Mouse (Mus musculus): ENCODE results near the gene Hist1h4b. TPM values are rescaled to one million over a fixed set of nuclear protein-coding genes. Genes with fewer than 3 reads are reported as not detected.
"Not testable (repeated sequence)": the region's sequence is repeated elsewhere in the genome, so short reads cannot be mapped to it uniquely, and the experiment has no call there.

Gene Hist1h4b
- total RNA-seq, 2 experiments from 2014 or later: 13.3 to 23.6 TPM

- intact Hi-C loops (cut with DNase I): loop anchor here (10.0 kb wide), 1 partner anchor 54 kb away; the partner anchor contains the start of genes Hist1h2ac and Hist1h2bc
- DNase-seq (ENCODE audit: low spot score): peak; percentile 93
Observed at GRCm38 (mm10) chr13:23739069-23739921, 17.5 kb upstream of the Hist1h4b start.

- intact Hi-C loops (cut with DNase I): loop anchor here (5.0 to 10.0 kb wide), 3 partner anchors 55 to 208 kb away; partner anchors contain the start of genes Hist1h1e, Hist1h2ac, Hist1h2af and Hist1h2bc
- DNase-seq (ENCODE audit: low spot score): no peak
Observed at GRCm38 (mm10) chr13:23739922-23740252, 16.9 kb upstream of the Hist1h4b start.

- intact Hi-C loops (cut with DNase I): loop anchor here (5.0 kb wide), 2 partner anchors 118 to 208 kb away; partner anchors contain the start of genes Hist1h1e, Hist1h2af, Hist1h2be and Hist1h4h
- no peak for DNase-seq (ENCODE audit: low spot score)
Observed at GRCm38 (mm10) chr13:23740256-23740840, 16.5 kb upstream of the Hist1h4b start.

GRCm38 (mm10) chr13:23740910-23741309 lies 15.9 kb upstream of the Hist1h4b start:
- DNase-seq (ENCODE audit: low spot score): no peak
- intact Hi-C loops (cut with DNase I): loop anchor here (5.0 kb wide), 2 partner anchors 119 to 209 kb away; partner anchors contain the start of genes Hist1h1e, Hist1h2af, Hist1h2be and Hist1h4h

- DNase-seq (ENCODE audit: low spot score): no peak
- intact Hi-C loops (cut with DNase I): loop anchor here (5.0 kb wide), 2 partner anchors 120 to 210 kb away; partner anchors contain the start of genes Hist1h1e, Hist1h2af, Hist1h2be and Hist1h4h
Observed at GRCm38 (mm10) chr13:23742007-23742406, 14.8 kb upstream of the Hist1h4b start.

GRCm38 (mm10) chr13:23743215-23743614 lies 13.6 kb upstream of the Hist1h4b start:
- intact Hi-C loops (cut with DNase I): loop anchor here (5.0 kb wide), 2 partner anchors 121 to 211 kb away; partner anchors contain the start of genes Hist1h1e, Hist1h2af, Hist1h2be and Hist1h4h
- DNase-seq (ENCODE audit: low spot score): no peak

GRCm38 (mm10) chr13:23743963-23744362 lies 12.8 kb upstream of the Hist1h4b start:
- intact Hi-C loops (cut with DNase I): loop anchor here (5.0 kb wide), 2 partner anchors 122 to 212 kb away; partner anchors contain the start of genes Hist1h1e, Hist1h2af, Hist1h2be and Hist1h4h
- DNase-seq (ENCODE audit: low spot score): no peak

- intact Hi-C loops (cut with DNase I): loop anchor here (5.0 kb wide), 3 partner anchors 122 to 1702 kb away; partner anchors contain the start of genes Hist1h1e, Hist1h2af, Hist1h2ag and Hist1h2be
Observed at GRCm38 (mm10) chr13:23744421-23745380, 12.1 kb upstream of the Hist1h4b start.

GRCm38 (mm10) chr13:23745381-23746161 lies 11.2 kb upstream of the Hist1h4b start, which contains the start of gene Hist1h3c:
Hist1h3c (minus strand) TSS chr13:23745602.
- DNase-seq (ENCODE audit: low spot score): peak; percentile 57
- intact Hi-C loops (cut with DNase I): loop anchor here (5.0 kb wide), 1 partner anchor 1703 kb away; the partner anchor contains the start of genes Hist1h2ag, Hist1h2bj and Hist1h4i

More at GRCm38 (mm10) chr13:23744421-23745380, 12.1 kb upstream of the Hist1h4b start:
- DNase-seq (ENCODE audit: low spot score): no peak

GRCm38 (mm10) chr13:23746201-23747080 lies 10.4 kb upstream of the Hist1h4b start, which contains the start of gene Hist1h2bb:
Hist1h2bb (plus strand) TSS chr13:23746734.
- intact Hi-C loops (cut with DNase I): loop anchor here (5.0 kb wide), 1 partner anchor 1704 kb away; the partner anchor contains the start of genes Hist1h2ag, Hist1h2bj and Hist1h4i
- DNase-seq (ENCODE audit: low spot score): peak; percentile 67

- DNase-seq (ENCODE audit: low spot score): no peak
- intact Hi-C loops (cut with DNase I): loop anchor here (5.0 kb wide), 1 partner anchor 1705 kb away; the partner anchor contains the start of genes Hist1h2ag, Hist1h2bj and Hist1h4i
Observed at GRCm38 (mm10) chr13:23747081-23747891, 9.5 kb upstream of the Hist1h4b start.

- DNase-seq (ENCODE audit: low spot score): no peak
- intact Hi-C loops (cut with DNase I): loop anchor here (5.0 kb wide), 1 partner anchor 1706 kb away; the partner anchor contains the start of genes Hist1h2ag, Hist1h2bj and Hist1h4i
Observed at GRCm38 (mm10) chr13:23747892-23748288, 8.9 kb upstream of the Hist1h4b start.

- intact Hi-C loops (cut with DNase I): loop anchor here (5.0 to 10.0 kb wide), 4 partner anchors 167 to 1995 kb away; partner anchors contain the start of genes Hist1h2ag, Hist1h2ak, Hist1h2bj and Hist1h2bn
- DNase-seq (ENCODE audit: low spot score): no peak
Observed at GRCm38 (mm10) chr13:23749563-23750121, 7.2 kb upstream of the Hist1h4b start.

- DNase-seq (ENCODE audit: low spot score): not testable (repeated sequence)
- intact Hi-C loops (cut with DNase I): loop anchor here (5.0 to 10.0 kb wide), 3 partner anchors 169 to 1996 kb away; partner anchors contain the start of genes Hist1h2ak, Hist1h2bn, Hist1h4d and Hist1h4k
Observed at GRCm38 (mm10) chr13:23750839-23751477, 5.9 kb upstream of the Hist1h4b start, which contains the start of gene Hist1h2ab. Hist1h2ab (plus strand) TSS chr13:23751126.

- no peak for DNase-seq (ENCODE audit: low spot score)
- intact Hi-C loops (cut with DNase I): loop anchor here (5.0 to 10.0 kb wide), 3 partner anchors 169 to 1997 kb away; partner anchors contain the start of genes Hist1h2ak, Hist1h2bn, Hist1h4d and Hist1h4k
Observed at GRCm38 (mm10) chr13:23751478-23751956, 5.3 kb upstream of the Hist1h4b start.
